Mouse (Mus musculus) spleen, postnatal 4 days (tissue): ENCODE results near the gene Gstp1.
"Not testable (repeated sequence)": the region's sequence is repeated elsewhere in the genome, so short reads cannot be mapped to it uniquely, and the experiment has no call there.

ENCODE experiments used
- DNase-seq, 2 experiments: peaks; one replicate each; pipeline ENCODE4 v3.0.0; 2022; ENCODE audit warnings: low spot score in 2 of 2

Gstp1 gene

DNA sequence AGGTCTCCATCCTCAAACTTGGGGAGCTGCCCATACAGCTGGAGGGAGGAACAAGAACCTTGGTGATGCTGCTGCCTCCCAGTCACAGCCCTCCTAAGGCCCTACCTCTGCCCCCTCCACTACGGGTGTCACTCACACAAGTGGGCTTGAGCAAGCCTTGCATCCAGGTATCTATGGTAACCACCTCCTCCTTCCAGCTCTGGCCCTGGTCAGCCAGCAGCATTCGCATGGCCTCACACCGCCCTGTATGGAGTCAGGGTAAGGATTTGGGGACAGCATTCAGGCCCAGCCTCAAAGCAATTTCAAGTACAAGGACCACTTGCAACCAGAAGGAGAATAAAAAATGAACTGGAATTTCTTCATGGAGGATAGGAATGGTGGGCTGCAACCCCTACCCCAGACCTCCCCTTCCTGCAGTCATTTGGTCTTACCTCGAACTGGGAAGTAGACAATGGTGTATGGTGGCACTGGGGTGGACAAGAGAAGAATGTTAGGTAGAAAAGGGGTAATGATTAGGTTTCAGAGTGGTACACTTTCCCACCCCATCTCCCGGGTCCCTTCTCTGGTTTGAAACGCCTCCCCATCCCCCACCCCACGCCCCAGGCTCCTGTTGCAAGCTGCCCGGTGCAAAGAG lies 514 bp downstream of the Gstp1 start:
- not testable (repeated sequence) for DNase-seq

DNA sequence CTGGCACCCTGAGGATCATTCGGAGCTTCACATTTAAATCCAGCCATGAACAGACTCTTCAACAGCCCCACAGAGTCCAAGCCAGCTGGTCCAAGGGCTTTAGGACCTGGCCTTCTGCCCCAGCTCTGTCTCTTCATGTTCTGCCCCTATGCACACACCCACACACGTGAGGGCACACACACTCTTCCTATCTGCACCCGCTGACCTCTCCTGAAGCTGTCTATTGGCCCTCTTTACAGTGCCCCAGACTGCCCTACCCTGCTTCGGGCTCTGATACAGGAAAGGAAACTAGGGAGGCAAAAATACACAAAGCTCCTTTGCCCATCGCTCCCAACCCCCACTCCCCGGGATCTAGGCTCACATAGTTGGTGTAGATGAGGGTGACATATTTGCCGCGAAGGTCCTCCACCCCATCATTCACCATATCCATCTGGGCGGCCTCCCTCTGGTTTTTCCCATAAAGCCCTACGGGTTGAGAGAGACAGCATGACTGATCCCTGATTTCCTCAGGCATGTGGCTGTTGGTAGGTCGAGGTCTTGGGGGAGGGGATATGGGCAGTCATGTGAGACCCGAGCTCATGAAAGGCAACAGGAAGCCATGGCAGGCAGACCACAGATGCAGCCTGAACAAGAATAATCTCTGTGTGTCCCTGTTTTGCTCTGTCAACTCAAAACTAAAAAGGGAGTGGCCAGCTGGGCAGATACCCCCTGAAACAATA lies 1.3 kb downstream of the Gstp1 start:
- no peak for DNase-seq

DNA sequence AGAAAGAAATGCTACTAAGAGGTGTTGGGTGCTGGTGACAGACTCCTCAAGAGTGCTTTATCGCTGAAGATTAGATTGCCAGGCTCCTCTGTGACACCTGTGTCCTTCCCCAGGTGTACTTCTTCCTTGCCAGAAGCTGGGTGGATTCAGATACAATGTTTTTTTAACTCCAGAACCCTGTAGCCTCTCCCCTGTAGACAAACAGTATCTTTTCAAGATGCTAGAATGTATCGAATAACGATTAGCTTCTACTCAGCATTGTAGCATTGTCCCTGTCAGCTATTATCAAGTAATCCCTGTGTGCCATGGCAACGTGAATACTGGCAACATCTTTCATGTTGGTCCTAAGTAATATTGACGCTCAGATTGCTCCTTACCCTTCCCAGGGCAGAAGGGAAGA lies 4.0 kb downstream of the Gstp1 start:
- no peak for DNase-seq

DNA sequence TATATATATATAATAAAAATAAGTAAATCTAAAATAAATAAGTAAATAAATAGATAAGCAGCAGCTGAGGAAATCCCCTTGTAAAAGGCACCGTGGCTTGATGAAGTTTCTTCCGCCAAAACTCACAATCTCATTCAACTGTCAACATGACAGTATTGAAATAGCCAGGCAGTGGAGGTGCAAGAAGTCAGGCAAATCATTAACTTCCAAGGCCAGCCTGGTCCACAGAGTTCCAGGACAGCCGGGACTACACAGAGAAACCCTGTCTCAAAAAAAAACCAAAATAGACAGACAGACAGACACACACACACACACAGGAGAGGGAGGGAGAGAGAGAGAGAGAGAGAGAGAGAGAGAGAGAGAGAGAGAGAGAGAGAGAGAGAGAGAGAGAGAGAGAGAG lies 4.5 kb downstream of the Gstp1 start:
- DNase-seq, result no peak

DNA sequence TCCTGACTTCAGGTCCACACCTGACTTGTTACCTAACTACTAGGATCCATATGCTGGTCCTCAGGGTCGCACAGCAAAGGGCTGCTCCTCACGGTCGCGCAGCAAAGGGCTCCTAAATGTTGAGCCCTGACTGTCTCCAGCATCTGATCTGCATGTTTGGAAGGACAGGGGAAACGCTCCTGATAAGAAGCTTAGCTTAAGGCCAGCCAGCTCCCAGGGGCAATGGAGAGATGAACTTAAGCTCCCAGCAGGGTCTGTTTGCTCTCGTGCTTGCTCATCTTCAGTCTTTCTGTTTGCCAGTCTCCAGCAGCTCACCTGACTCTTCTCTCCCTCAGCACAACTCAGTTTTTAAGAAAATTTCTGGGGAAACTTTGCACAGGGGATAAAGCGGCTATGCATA lies 5.1 kb downstream of the Gstp1 start:
- no peak for DNase-seq

DNA sequence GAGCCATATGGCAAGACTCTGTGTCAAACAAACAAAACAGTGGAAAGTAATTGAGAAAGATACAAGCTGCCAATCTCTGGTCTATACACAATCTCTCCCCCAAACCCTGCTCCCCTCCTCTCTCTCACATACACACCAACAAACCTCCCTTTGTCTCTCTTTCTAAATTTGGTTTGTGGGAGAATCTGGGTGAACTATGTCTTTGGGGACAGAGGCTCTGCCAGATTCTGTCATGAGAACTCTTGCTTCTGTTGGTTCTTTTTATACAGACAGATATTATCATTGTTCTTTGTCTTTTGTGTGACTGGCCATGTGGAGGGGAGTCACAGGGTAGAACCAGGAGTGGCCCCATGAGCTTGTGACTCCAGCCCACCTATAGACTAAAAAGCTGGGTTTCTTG lies 10.2 kb downstream of the Gstp1 start:
- DNase-seq, result no peak

DNA sequence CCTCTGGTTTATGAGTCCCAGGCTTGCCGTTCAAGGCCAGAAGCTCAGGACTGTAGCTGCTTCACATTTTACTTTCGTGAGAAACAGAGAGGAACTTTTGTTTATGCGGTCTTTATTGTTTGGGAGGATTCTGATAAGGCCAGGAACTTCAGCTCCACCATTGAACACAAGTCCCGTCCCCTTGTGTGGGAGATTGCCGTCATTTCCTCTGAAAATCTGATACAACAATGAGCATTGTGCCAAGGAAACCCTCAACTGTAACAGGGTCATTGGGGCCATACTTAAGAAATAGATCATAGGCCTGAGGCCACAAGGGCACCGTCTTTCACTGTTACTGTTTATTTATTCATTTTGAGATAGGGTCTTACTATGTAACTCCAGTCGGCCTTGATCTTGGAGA lies 14.6 kb downstream of the Gstp1 start:
- no peak for DNase-seq

DNA sequence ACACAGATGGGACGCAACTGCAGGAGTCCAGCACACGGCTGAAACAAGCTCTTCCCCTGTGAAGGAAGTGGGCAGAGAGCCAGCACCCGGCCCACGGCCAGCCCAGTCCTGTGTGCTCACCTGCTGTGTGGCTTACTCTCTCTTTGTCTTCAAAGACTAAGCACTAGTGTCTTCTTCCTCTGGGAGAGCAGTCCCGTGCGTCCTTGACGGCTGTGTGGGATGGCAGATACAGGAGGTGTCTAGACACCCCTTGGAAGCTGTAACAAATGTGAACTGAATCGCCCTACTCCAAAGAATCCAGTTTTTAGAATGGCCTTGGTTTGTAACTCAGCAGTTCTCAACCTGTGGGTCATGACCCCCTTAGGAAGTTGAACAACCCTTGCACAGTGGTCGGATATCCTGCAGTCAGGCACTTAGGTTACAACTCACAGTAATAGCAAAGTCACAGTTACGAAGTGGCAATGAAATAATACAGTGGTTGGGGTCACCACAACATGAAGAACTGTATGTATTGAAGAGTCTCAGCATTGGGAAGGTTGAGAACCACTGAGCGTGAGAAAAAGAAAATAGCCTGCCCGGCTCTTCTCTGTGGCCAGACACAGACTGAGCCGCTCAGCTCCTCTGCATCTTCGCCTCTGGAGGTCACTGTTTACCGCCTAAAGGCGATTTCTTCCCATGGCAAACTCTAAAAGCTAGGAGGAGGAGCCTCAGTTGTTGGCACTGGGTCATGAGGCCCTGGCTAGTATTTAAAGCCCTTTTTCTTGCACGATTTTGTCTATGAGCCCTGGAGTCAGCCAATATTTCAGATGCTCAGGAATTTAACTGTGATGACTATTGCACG lies 18.8 kb downstream of the Gstp1 start:
- DNase-seq, result peak; percentile 74 to 80

DNA sequence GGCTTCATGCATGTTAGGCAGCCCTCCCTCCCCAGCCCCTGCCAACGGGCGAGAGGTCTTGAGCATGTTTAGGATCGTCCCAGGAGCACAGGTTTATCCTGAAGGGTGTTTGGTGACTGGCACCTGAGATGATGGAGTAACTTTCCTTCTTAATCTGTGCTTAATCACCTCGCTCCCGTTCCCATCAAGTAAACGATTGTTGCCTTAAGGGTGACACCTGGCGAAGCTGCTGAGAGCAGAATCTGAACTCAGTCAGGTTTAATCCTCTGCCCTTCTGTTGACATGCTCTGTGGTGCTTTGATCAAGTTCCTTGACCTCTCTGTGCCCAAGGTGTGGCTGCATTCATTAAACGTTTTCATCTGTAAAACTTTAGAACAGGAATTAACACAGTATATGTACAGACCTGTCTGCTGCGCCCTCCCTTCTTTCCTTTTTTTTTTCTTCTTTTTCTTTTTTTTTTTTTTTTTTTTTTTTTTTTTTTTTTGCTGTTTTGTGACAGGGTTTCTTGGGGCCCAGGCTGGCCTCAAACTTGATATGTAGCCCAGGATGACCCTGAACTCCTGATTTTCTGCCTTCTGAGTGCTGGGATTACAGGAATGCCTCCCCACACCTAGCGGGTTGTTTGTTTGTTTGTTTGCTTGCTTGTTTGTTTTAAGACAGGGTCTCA lies 19.7 kb downstream of the Gstp1 start:
- no peak for DNase-seq

DNA sequence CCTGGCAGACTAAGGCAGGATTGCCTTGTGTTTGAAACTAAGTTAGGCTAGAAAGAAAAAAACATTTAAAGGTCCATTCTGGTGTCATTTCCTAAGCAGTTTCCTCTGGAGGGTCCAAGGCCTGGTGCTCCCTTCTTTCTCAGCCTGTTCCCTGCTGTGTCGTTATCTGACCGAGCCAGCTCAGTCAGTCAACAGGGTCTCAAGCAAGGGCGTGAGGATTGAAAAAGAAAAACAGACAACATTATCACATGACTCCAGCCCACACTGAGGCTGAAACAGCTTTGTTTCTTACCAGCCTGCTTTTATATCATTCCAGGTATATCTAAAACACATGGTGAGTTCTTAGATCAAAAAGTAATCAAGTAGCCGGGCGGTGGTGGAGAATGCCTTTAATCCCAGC lies 22.1 kb downstream of the Gstp1 start:
- DNase-seq, result no peak

DNA sequence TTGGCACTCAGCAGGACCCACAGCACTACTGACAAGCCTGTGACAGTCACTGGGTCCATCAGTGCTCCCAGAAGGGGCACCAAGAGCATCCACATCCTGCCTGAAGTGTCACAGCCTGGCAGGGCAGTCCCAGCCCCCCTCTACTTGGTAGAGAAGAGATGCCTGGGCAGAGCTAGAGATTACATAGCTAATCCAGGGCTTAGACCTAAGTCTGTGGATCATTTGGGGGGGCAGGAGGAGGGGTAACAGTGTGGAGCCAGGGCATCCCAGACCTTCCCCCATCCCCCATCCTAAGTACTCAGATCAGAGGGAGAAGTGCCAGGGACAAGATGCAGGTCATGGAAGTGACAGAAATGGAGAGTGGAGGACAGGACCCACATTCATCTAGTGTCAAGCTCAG lies 23.0 kb downstream of the Gstp1 start:
- no peak for DNase-seq

DNA sequence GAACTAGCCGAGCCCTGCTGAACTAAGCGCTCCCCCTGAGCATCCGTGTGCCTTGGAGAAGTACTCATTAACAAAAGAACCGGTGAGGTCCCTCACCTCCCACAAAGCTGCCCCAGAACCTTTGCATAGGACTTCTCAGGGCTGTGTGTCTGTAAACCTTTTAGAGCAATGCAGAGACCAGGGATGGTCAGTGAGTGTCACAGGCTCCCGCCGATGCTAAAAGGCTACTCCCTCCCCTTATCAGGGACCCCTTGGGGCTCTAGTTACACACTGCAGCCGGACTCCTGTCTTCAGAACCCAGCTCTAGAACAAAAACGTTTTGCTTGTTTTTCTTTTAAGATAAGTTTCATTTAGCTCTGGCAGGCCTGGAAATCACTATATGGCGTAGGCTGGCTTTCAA lies 24.7 kb downstream of the Gstp1 start:
- DNase-seq, result no peak

DNA sequence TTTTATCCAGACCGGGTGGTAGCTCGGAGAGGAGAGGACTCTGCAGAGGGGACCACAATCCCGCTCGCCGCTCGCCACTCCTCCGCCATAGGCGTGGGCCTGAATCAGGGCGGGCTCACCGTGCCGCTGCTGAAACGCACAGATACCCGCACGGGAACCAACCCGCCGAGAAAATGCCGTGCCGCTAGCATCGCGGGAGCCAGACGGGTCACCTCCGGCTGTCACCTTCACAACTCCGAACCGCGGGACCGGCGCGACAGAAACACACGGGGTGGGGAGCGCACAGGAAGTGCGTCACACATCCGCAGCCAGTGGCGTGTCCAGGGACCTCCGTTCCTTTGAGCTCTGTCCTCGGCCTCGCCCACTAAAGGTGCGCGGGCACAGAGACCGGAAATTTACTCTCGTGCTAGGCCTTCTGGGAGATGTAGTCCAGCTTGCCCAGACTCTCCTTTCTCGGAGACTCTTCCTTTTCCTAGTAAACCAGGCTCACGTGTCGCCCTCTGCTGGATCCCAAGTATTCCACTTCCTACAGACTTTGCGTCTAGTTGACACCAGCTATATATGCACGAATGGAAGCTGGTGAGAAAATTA lies 25.3 kb downstream of the Gstp1 start, which contains the start of gene Ndufv1:
Gene Ndufv1 (minus strand): TSS at position 375 of the 591 bp plus-strand sequence.
- peak; percentile 93 to 95 for DNase-seq

DNA sequence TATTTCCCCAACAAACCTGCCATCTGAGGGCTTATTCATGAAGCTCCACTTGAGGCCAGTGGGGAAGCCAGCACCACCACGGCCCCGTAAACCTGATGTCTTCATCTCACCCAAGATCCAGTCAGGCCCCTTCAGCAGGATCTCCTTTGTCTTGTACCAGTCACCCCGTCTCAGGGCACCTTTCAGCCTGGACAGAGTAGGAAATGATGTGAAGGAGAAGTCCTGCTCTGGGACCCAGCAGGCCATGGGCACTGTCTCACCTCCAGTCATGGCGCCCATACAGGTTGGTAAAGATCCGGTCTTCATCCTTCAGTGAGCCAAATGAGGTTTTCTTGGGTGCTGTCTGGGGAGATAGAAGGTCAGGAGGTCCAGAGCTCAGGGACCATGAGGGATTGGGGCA lies 26.7 kb downstream of the Gstp1 start:
- no peak for DNase-seq

DNA sequence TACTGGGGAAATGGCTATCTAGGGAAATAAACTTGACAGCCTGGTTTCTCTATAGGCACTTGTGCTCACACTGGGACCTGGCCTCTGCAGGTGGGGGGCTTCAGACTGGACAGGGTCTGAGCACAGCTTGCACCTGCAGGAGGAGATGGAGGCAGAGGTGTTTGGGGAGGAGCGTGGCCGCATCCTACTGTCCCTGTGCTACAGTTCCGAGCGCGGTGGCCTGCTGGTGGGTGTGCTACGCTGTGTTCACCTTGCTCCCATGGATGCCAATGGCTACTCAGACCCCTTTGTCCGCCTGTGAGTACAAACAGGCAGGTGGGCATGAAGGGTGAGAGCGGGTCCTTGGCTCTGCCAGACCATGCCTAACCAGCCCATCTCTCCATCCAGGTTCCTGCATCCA lies 31.8 kb downstream of the Gstp1 start:
- no peak for DNase-seq

DNA sequence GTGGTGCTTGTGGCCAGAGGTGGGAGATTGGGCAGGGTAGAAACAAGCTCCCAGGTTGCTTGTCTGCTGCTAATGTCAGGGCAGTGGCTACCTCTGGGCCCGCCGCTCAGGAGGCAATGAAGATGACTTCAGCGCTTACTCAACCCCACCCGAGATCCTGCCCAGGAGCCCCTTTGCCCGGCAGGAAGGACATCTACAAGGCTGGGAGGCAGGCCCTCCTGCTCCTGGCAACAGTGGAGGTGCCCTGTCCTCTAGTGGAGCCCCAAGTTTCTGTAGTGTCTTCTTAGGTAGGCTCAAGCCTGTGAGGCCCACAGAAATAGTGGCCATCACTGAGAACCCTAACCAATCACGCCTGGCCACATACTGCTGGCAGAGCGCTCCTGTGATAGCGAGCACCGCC lies 32.7 kb downstream of the Gstp1 start:
- peak in 1 of 2 experiments; percentile 10 for DNase-seq

DNA sequence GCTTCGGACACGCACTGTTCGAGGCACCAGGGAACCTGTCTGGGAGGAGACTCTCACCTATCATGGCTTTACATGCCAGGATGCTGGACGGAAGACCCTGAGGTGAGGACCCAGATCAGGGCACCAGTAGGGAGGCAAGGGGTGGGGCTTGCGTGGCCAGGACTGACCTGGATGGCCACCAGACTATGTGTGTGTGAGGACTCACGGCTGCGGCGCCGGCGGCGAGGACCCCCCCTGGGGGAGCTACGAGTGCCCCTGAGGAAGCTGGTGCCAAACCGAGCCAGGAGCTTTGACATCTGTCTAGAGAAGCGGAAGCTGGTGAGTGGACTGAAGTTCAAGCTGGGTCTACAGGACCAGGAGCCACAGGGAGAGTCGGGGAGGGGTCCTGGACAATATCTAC lies 33.5 kb downstream of the Gstp1 start:
- DNase-seq, result no peak

DNA sequence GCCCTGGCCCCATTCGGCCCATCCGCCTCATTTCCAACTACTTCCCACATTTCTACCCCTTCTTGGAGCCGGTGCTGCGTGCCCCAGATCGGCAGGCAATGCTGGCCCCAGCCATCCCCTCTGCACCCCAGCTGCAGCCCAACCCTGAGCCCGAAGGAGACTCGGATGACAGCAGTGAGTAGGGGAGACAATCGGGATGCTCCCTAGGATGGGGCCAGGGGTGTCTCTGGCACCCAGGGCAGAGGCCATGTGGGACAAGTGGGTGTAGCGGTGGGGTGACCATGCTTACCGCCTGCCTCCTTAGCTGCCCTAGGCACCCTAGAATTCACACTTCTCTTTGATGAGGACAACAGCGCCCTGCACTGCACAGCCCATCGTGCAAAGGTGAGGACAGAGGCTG lies 34.1 kb downstream of the Gstp1 start:
- no peak for DNase-seq

DNA sequence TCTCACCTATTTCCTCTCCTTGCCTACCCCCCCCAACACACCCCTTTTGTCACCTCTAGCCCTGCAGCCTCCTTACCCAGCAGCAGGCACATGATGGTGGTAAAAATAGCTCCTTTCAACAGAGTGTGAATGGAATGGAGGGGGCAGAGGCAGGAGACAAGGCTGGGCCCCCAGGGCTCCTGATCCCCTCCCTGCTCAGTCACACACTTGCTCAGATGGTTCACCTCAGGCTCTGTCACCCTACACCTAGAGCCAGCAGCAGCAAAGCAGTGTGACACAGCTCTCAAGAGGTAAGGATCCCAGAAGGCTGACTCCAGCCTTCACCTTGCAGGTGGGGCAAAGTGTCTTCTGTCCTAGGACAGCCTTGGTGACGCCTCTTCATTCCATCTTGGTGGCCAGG lies 34.7 kb downstream of the Gstp1 start, which contains the start of gene Doc2g:
Gene Doc2g (plus strand): TSS at position 202 of the 400 bp plus-strand sequence.
- DNase-seq, result no peak

DNA sequence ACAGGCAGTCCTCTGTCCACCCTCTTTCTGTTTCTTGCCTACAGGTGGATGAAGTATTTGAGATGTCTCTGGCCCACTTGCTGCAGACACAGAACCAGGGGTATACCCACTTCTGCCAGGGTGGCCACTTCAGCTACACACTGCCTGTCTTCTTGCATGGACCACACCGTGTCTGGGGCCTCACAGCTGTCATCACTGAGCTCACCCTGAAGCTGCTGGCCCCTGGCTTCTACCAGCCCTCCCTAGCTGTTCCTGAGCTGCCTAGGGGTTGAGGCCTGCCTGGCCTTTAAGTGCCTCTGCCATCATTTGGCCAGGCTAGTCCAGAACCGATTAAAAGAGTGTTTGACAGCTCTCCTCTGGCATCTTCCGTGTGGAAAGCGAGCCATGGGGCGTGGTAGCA lies 36.0 kb downstream of the Gstp1 start:
- peak in 1 of 2 experiments; percentile 64 for DNase-seq

DNA sequence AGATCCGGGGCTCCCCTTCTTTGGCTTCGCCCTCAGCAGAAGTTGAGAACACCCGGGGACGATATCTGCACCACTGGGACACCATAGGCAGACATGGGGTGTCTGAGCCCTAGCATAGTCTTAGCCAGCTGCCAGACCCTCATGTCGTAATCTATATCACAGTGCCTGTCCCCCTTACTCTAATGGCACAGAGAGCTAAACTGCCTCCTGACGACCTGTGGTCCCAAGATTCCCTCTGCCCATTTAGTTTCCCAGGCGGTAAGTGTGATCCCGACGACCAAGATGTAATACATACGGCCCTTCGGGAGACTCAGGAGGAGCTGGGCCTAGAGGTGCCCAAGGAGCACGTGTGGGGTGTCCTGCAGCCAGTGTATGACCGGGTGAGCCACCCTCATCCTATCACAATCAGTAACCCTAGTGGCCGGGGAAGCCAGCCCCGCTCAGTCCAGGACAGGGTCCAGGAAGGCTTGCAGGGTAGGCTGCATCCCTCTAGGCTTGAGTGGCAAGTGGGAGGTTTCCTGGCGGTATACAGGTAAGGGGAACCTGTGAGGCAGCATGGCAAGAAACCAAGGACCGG lies 36.7 kb downstream of the Gstp1 start:
- peak in 1 of 2 experiments; percentile 67 for DNase-seq
